Comparison of ENCODE assay signal across 20 mouse cellular contexts in genomic region chr13:26532761-26533160, GRCm38 (mm10).
"Had no signal": no experiment of that assay in that cellular context is flagged by ENCODE, and none has a peak within 500 bp of the region (broad histone marks: within the 10 kb centered on the region; RNA-seq: fewer than 3 reads in every experiment).

No protein-coding gene starts in this region.

- H3K4me2 ChIP-seq: kidney, embryonic 15.5 days; liver, embryonic 11.5 days; lung, embryonic 15.5 days; midbrain, embryonic 13.5 days; neural tube, embryonic 13.5 days had no signal

- ATAC-seq: midbrain, embryonic 13.5 days; midbrain, embryonic 16.5 days had no signal

- H3K4me1 ChIP-seq: lung, embryonic 15.5 days; megakaryocyte, embryonic 14.5 days; midbrain, embryonic 10.5 days; midbrain, embryonic 13.5 days; neural tube, embryonic 13.5 days had no signal

- H3K4me3 ChIP-seq: kidney, embryonic 15.5 days; left cerebral cortex, adult 2 months; lung, embryonic 15.5 days; megakaryocyte, embryonic 14.5 days; midbrain, embryonic 10.5 days; midbrain, embryonic 13.5 days; myocyte; neural tube, embryonic 13.5 days had no signal

- H3K36me3 ChIP-seq: kidney, embryonic 15.5 days; lung, embryonic 15.5 days; midbrain, embryonic 10.5 days; midbrain, embryonic 13.5 days; neural tube, embryonic 13.5 days had no signal

- H3K27ac ChIP-seq: kidney, embryonic 15.5 days; left cerebral cortex, adult 2 months; liver, embryonic 14.5 days; lung, embryonic 15.5 days; midbrain, embryonic 10.5 days; midbrain, embryonic 13.5 days; neural tube, embryonic 13.5 days; stomach, postnatal 0 days had no signal

- DNase-seq: kidney, adult 8-10 months; kidney, postnatal 10 days; kidney, postnatal 36 days; layer of hippocampus, postnatal 36 days; lung, adult 18-20 months; lung, postnatal 10 days; lung, postnatal 36 days; thymus, postnatal 25 days had no signal

- H3K27me3 ChIP-seq: kidney, embryonic 15.5 days; lung, embryonic 15.5 days; megakaryocyte, embryonic 14.5 days; midbrain, embryonic 13.5 days; neural tube, embryonic 13.5 days had no signal

- H3K9me3 ChIP-seq: kidney, embryonic 15.5 days; lung, embryonic 15.5 days; megakaryocyte, embryonic 14.5 days; midbrain, embryonic 10.5 days; midbrain, embryonic 13.5 days; neural tube, embryonic 13.5 days had no signal

- H3K9ac ChIP-seq: kidney, embryonic 15.5 days; liver, embryonic 14.5 days; lung, embryonic 15.5 days; midbrain, embryonic 13.5 days; neural tube, embryonic 13.5 days had no signal
